Comparison of ENCODE assay signal across 30 mouse cellular contexts in genomic region chr5:118567395-118567794, GRCm38 (mm10). TPM values are rescaled to one million over a fixed set of nuclear protein-coding genes. Genes with fewer than 3 reads are reported as not detected.
DNase-seq lines count a peak whose midpoint lies in the region; ATAC-seq and TF ChIP-seq lines count a peak whose summit lies in the region.
"Had no signal": no experiment of that assay in that cellular context is flagged by ENCODE, and none has a peak within 500 bp of the region (broad histone marks: within the 10 kb centered on the region; RNA-seq: fewer than 3 reads in every experiment).

No protein-coding gene starts in this region.

- H3K36me3 ChIP-seq in forebrain, embryonic 10.5 days (replicated peaks), result no peaks in the 10 kb centered on the region
- no peaks in the 10 kb centered on the region for H3K36me3 ChIP-seq in forebrain, embryonic 16.5 days (ENCODE audit: control insufficient read depth, insufficient read depth)
- no peaks in the 10 kb centered on the region for H3K36me3 ChIP-seq in midbrain, embryonic 11.5 days (ENCODE audit: control insufficient read depth, insufficient read depth, low read length)
- H3K36me3 ChIP-seq in midbrain, postnatal 0 days (ENCODE audit: insufficient read depth, low read length), result no peaks in the 10 kb centered on the region
- no peaks in the 10 kb centered on the region for H3K36me3 ChIP-seq in embryonic facial prominence, embryonic 10.5 days (replicated peaks)
- H3K36me3 ChIP-seq: embryonic facial prominence, embryonic 13.5 days; hindbrain, embryonic 12.5 days; intestine, embryonic 15.5 days had no signal

- no peak for TF ChIP-seq CTCF in midbrain, postnatal 0 days (IDR thresholded peaks at IDR 0.05)

- H3K9ac ChIP-seq in forebrain, embryonic 16.5 days (replicated peaks; ENCODE audit: low read depth, low read length), result no peak overlapping the region
- H3K9ac ChIP-seq in midbrain, embryonic 11.5 days (ENCODE audit: low read length), result no peak overlapping the region
- H3K9ac ChIP-seq in midbrain, postnatal 0 days (replicated peaks; ENCODE audit: low read length, poor library complexity, severe bottlenecking), result no peak overlapping the region
- H3K9ac ChIP-seq: embryonic facial prominence, embryonic 13.5 days; hindbrain, embryonic 12.5 days; intestine, embryonic 15.5 days; liver, embryonic 14.5 days had no signal

- WGBS in forebrain, embryonic 10.5 days, result 13% methylated on average over 7 of the region's 7 CpGs
- WGBS in forebrain, embryonic 16.5 days, result 16% methylated on average over 7 of the region's 7 CpGs
- WGBS in midbrain, embryonic 11.5 days, result 7% methylated on average over 7 of the region's 7 CpGs
- 12% methylated on average over 7 of the region's 7 CpGs for WGBS in midbrain, postnatal 0 days
- 20% methylated on average over 7 of the region's 7 CpGs for WGBS in embryonic facial prominence, embryonic 10.5 days

- H3K9me3 ChIP-seq in forebrain, embryonic 10.5 days, result no peaks in the 10 kb centered on the region
- H3K9me3 ChIP-seq in forebrain, embryonic 16.5 days (ENCODE audit: control insufficient read depth, low read length), result no peaks in the 10 kb centered on the region
- no peaks in the 10 kb centered on the region for H3K9me3 ChIP-seq in midbrain, embryonic 11.5 days (ENCODE audit: control insufficient read depth, low read length)
- H3K9me3 ChIP-seq in midbrain, postnatal 0 days (ENCODE audit: low read length), result no peaks in the 10 kb centered on the region
- no peaks in the 10 kb centered on the region for H3K9me3 ChIP-seq in embryonic facial prominence, embryonic 10.5 days
- H3K9me3 ChIP-seq: embryonic facial prominence, embryonic 13.5 days; hindbrain, embryonic 12.5 days; intestine, embryonic 15.5 days had no signal

- 0 out of 2 replicates have a peak overlapping the region, but pooled peaks have one; percentile 20 for H3K27ac ChIP-seq in forebrain, embryonic 10.5 days
- no peak overlapping the region for H3K27ac ChIP-seq in forebrain, embryonic 16.5 days (ENCODE audit: low read length)
- H3K27ac ChIP-seq in midbrain, embryonic 11.5 days (ENCODE audit: low read depth, low read length), result no peak overlapping the region; the same call in 1 of the 2 replicates
- H3K27ac ChIP-seq in midbrain, postnatal 0 days (ENCODE audit: low read depth, low read length), result no peak overlapping the region
- no peak overlapping the region for H3K27ac ChIP-seq in embryonic facial prominence, embryonic 10.5 days (replicated peaks)
- H3K27ac ChIP-seq: embryonic facial prominence, embryonic 13.5 days; hindbrain, embryonic 12.5 days; hindbrain, postnatal 0 days; intestine, embryonic 15.5 days; liver, embryonic 14.5 days; macrophage had no signal

- H3K4me3 ChIP-seq in forebrain, embryonic 10.5 days, result peak overlapping the region; percentile 20; the same call in 1 of the 2 replicates
- H3K4me3 ChIP-seq in forebrain, embryonic 16.5 days (replicated peaks; ENCODE audit: low read length), result no peak overlapping the region
- no peak overlapping the region for H3K4me3 ChIP-seq in midbrain, embryonic 11.5 days (ENCODE audit: low read depth, low read length)
- no peak overlapping the region for H3K4me3 ChIP-seq in midbrain, postnatal 0 days (ENCODE audit: low read depth, low read length)
- H3K4me3 ChIP-seq in embryonic facial prominence, embryonic 10.5 days, result peak overlapping the region; percentile 8; the same call in 1 of the 2 replicates
- H3K4me3 ChIP-seq: embryonic facial prominence, embryonic 13.5 days; hindbrain, embryonic 12.5 days; intestine, embryonic 15.5 days; myocyte had no signal

- H3K4me2 ChIP-seq in forebrain, embryonic 16.5 days (ENCODE audit: low read length), result no peak overlapping the region
- H3K4me2 ChIP-seq in midbrain, embryonic 11.5 days, result 0 out of 2 replicates have a peak overlapping the region, but pooled peaks have one; percentile 2
- no peak overlapping the region for H3K4me2 ChIP-seq in midbrain, postnatal 0 days (ENCODE audit: low read depth, low read length, poor library complexity, severe bottlenecking)
- H3K4me2 ChIP-seq: embryonic facial prominence, embryonic 13.5 days; heart, embryonic 11.5 days; hindbrain, embryonic 12.5 days; intestine, embryonic 15.5 days had no signal

- ATAC-seq in forebrain, embryonic 16.5 days, result no peak
- ATAC-seq in midbrain, embryonic 11.5 days (ENCODE audit: low FRiP score), result no peak
- ATAC-seq in midbrain, postnatal 0 days (ENCODE audit: low FRiP score), result no peak
- ATAC-seq: hindbrain, postnatal 0 days; intestine, embryonic 15.5 days; midbrain, embryonic 16.5 days had no signal

- H3K4me1 ChIP-seq in forebrain, embryonic 10.5 days, result peaks cover 100% of the 10 kb centered on the region
- peaks cover 77% of the 10 kb centered on the region for H3K4me1 ChIP-seq in forebrain, embryonic 16.5 days (replicated peaks; ENCODE audit: control insufficient read depth, insufficient read depth, low read length)
- H3K4me1 ChIP-seq in midbrain, embryonic 11.5 days (ENCODE audit: control insufficient read depth, insufficient read depth, low read length), result peaks cover 53% of the 10 kb centered on the region
- H3K4me1 ChIP-seq in midbrain, postnatal 0 days (ENCODE audit: insufficient read depth, low read length), result peaks cover 19% of the 10 kb centered on the region; the same call in 1 of the 2 replicates
- H3K4me1 ChIP-seq in embryonic facial prominence, embryonic 10.5 days, result peaks cover 99% of the 10 kb centered on the region

- DNase-seq in forebrain, embryonic 10.5 days (ENCODE audit: extremely low spot score, low spot score), result no peak
- DNase-seq in midbrain, embryonic 11.5 days (ENCODE audit: low spot score, missing footprints), result no peak
- DNase-seq in midbrain, postnatal 0 days (ENCODE audit: low spot score), result no peak
- DNase-seq in embryonic facial prominence, embryonic 10.5 days (ENCODE audit: low spot score), result no peak
- no peak for DNase-seq in urinary bladder, postnatal 25 days (ENCODE audit: low spot score)
- DNase-seq in thymus, postnatal 14 days, result no peak
- DNase-seq: adrenal gland, postnatal 36 days; cerebellum, adult 18-20 months; embryo, embryonic 11 days; gastrocnemius, postnatal 14 days; heart, postnatal 36 days; kidney, adult 2 months; kidney, postnatal 10 days; layer of hippocampus, postnatal 36 days; left cerebral cortex, postnatal 4 days; liver; lung, adult 2 months; lung, postnatal 10 days; right cerebral cortex, postnatal 14 days; thymus, postnatal 25 days had no signal

- no peaks in the 10 kb centered on the region for H3K27me3 ChIP-seq in forebrain, embryonic 10.5 days (ENCODE audit: poor library complexity, severe bottlenecking)
- H3K27me3 ChIP-seq in forebrain, embryonic 16.5 days (replicated peaks; ENCODE audit: control insufficient read depth, insufficient read depth, low read length), result no peaks in the 10 kb centered on the region
- no peaks in the 10 kb centered on the region for H3K27me3 ChIP-seq in midbrain, embryonic 11.5 days (ENCODE audit: control insufficient read depth, insufficient read depth, low read length)
- H3K27me3 ChIP-seq in midbrain, postnatal 0 days (ENCODE audit: insufficient read depth, low read length), result no peaks in the 10 kb centered on the region
- H3K27me3 ChIP-seq in embryonic facial prominence, embryonic 10.5 days (replicated peaks; ENCODE audit: low read depth, poor library complexity, severe bottlenecking), result no peaks in the 10 kb centered on the region
- H3K27me3 ChIP-seq: embryonic facial prominence, embryonic 13.5 days; hindbrain, embryonic 12.5 days; intestine, embryonic 15.5 days had no signal

RNA-seq across cellular contexts. Expression of gene Med13l, which starts 6.9 kb away (rescaled TPM):
- polyA plus RNA-seq in forebrain, embryonic 10.5 days (2016; fragmentation: Nextera tagmentation; extraction: Ambion mirVana), result 10.5 and 11.2 TPM in 2 replicates
- polyA plus RNA-seq in forebrain, embryonic 16.5 days (2015; fragmentation: Nextera tagmentation; extraction: Ambion mirVana), result 24.9 and 25.8 TPM in 2 replicates
- 9.0 and 9.8 TPM in 2 replicates for polyA plus RNA-seq in midbrain, embryonic 11.5 days (2014; fragmentation: Nextera tagmentation; extraction: Ambion mirVana)
- 29.5 and 30.7 TPM in 2 replicates for total RNA-seq in midbrain, postnatal 0 days (2014; rRNA removed)
- 8.5 and 10.5 TPM in 2 replicates for polyA plus RNA-seq in midbrain, postnatal 0 days (2015; fragmentation: Nextera tagmentation; extraction: Ambion mirVana)
- 11.5 and 11.6 TPM in 2 replicates for polyA plus RNA-seq in embryonic facial prominence, embryonic 10.5 days (2016; fragmentation: Nextera tagmentation; extraction: Ambion mirVana)

Comparison
In these comparisons a context has a peak if more than half of its experiments do, and no peak if none do; other contexts are left out.
1. H3K4me3 ChIP-seq: peak in forebrain, embryonic 10.5 days (single experiment) and embryonic facial prominence, embryonic 10.5 days (single experiment); none in forebrain, embryonic 16.5 days (single experiment), midbrain, embryonic 11.5 days (single experiment) and midbrain, postnatal 0 days (single experiment).